Mouse (Mus musculus): ENCODE data around the gene Kbtbd4.

DNA sequence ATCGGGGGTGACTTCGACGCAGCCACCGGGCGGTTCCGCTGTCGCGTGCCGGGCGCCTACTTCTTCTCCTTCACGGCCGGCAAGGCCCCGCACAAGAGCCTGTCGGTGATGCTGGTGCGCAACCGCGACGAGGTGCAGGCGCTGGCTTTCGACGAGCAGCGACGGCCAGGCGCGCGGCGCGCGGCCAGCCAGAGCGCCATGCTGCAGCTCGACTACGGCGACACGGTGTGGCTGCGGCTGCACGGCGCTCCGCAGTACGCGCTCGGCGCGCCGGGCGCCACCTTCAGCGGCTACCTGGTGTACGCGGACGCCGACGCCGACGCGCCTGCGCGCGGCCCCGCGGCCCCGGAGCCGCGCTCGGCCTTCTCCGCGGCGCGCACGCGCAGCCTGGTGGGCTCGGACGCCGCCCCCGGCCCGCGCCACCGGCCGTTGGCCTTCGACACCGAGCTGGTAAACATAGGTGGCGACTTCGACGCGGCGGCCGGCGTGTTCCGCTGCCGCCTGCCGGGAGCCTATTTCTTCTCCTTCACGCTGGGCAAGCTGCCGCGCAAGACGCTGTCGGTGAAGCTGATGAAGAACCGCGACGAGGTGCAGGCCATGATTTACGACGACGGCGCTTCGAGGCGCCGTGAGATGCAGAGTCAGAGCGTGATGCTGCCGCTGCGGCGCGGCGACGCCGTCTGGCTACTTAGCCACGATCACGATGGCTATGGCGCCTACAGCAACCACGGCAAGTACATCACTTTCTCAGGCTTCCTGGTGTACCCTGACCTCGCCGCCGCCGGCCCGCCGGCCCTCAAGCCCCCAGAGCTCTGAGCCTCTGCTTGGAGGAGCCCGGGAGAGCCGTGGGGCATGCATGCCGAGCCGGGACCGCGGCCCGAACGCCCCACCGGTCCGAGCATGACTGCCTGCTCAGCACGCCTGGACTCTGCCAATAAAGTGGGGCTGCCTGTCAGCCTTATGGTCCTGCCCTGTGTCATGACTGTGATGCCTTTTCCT lies 14.7 kb upstream of the Kbtbd4 start:
- no peak for TF ChIP-seq POLR2A (IDR thresholded peaks at IDR 0.05; ENCODE audit: insufficient read length, low read depth)
- TF ChIP-seq MAX (IDR thresholded peaks at IDR 0.05; ENCODE audit: low read depth) = no peak
- no peak for TF ChIP-seq TCF12 (IDR thresholded peaks at IDR 0.05; ENCODE audit: insufficient read depth, poor library complexity, severe bottlenecking)
- TF ChIP-seq USF1 (IDR thresholded peaks at IDR 0.05; ENCODE audit: low read depth) = no peak
- TF ChIP-seq POLR2AphosphoS2 (IDR thresholded peaks at IDR 0.05; ENCODE audit: insufficient read length, low read depth) = no peak
- TF ChIP-seq SRF (IDR thresholded peaks at IDR 0.05; ENCODE audit: control insufficient read depth, insufficient read length, low read depth) = no peak
- no peak for TF ChIP-seq CEBPB (IDR thresholded peaks at IDR 0.05; ENCODE audit: insufficient read depth, poor library complexity, severe bottlenecking)
- no peak for TF ChIP-seq E2F4 (IDR thresholded peaks at IDR 0.05; ENCODE audit: insufficient read depth)
- TF ChIP-seq MYOD1 (IDR thresholded peaks at IDR 0.05; ENCODE audit: control insufficient read depth in 1 of 3, insufficient read length in 2 of 3, low read depth in 2 of 3) = no peak
- no peak for TF ChIP-seq TCF3 (IDR thresholded peaks at IDR 0.05; ENCODE audit: insufficient read length, low read depth)
- TF ChIP-seq MYOG (IDR thresholded peaks at IDR 0.05; ENCODE audit: control insufficient read depth in 1 of 3, insufficient read depth in 1 of 3, insufficient read length in 2 of 3, low read depth in 2 of 3) = no peak
- no peak for TF ChIP-seq REST (IDR thresholded peaks at IDR 0.05; ENCODE audit: insufficient read depth, insufficient read length)

Data from myocyte (in vitro differentiated cells).